Mouse (Mus musculus) midbrain, postnatal 0 days (tissue): ENCODE results near the gene Igfbp1. TPM values are rescaled to one million over a fixed set of nuclear protein-coding genes. Genes with fewer than 3 reads are reported as not detected.

Experiments used
- ATAC-seq: fragments of 200-750 bp; cut with Nextera tagmentation; 2 replicates; pipeline ENCODE4 v1.8.0; 2017; ENCODE audit warnings: moderate number of reproducible peaks, mild to moderate bottlenecking, moderate TSS enrichment, moderate library complexity; ENCODE audit not compliant: low FRiP score
- DNase-seq: peaks from one replicate; pipeline ENCODE4 v3.0.0-alpha.2; 2015; ENCODE audit warnings: low spot score
- H3K27ac ChIP-seq: fragments of 300-500 bp; sonication (generic); 2 replicates; pipeline ENCODE4 v1.5.1; 2014; ENCODE audit warnings: low read depth, mild to moderate bottlenecking, low read length, mixed read lengths
- H3K27me3 ChIP-seq: fragments of 300-500 bp; sonication (generic); 2 replicates; pipeline ENCODE4 v1.6.1; 2014; ENCODE audit warnings: low read length, control low read depth, mixed read lengths; ENCODE audit not compliant: insufficient read depth
- H3K36me3 ChIP-seq: fragments of 300-500 bp; sonication (generic); 2 replicates; pipeline ENCODE4 v1.6.1; 2014; ENCODE audit warnings: low read length, control low read depth, mixed read lengths; ENCODE audit not compliant: insufficient read depth
- H3K4me1 ChIP-seq: fragments of 300-500 bp; sonication (generic); 2 replicates; pipeline ENCODE4 v1.6.1; 2014; ENCODE audit warnings: mild to moderate bottlenecking, control low read depth, antibody characterized with exemption, low read length, mixed read lengths; ENCODE audit not compliant: insufficient read depth
- H3K4me2 ChIP-seq: fragments of 300-500 bp; sonication (generic); 2 replicates; pipeline ENCODE4 v1.6.1; 2014; ENCODE audit warnings: low read depth, mild to moderate bottlenecking, low read length, mixed read lengths; ENCODE audit not compliant: poor library complexity, severe bottlenecking
- H3K4me3 ChIP-seq: fragments of 300-500 bp; sonication (generic); 2 replicates; pipeline ENCODE4 v1.5.1; 2014; ENCODE audit warnings: low read depth, mild to moderate bottlenecking, low read length, moderate library complexity
- H3K9ac ChIP-seq: fragments of 300-500 bp; sonication (generic); replicated peaks from 2 replicates; pipeline ENCODE4 v1.6.1; 2014; ENCODE audit warnings: mild to moderate bottlenecking, low read length, moderate library complexity, mixed read lengths; ENCODE audit not compliant: poor library complexity, severe bottlenecking
- H3K9me3 ChIP-seq: fragments of 300-500 bp; sonication (generic); 2 replicates; pipeline ENCODE4 v1.6.1; 2016; ENCODE audit warnings: low read length, control low read depth
- CTCF ChIP-seq: IDR thresholded peaks from 2 replicates; pipeline ENCODE4 v1.5.1; 2016; ENCODE audit warnings: antibody characterized with exemption, mild to moderate bottlenecking
- WGBS: fragments of 180-500 bp; shearing (Covaris S2); extraction: QIAGEN DNeasy Blood & Tissue Kit; methylation state at CpG from one replicate; pipeline ENCODE4 v1.1.7; 2014; 5-methylcytosine and 5-hydroxymethylcytosine counted together
- polyA plus RNA-seq: library from polyadenylated mRNA; unstranded; fragments of >200 nt; fragmentation: Nextera tagmentation; extraction: Ambion mirVana; gene quantifications from 2 replicates; pipeline ENCODE4 v1.2.1, GENCODE M21; 2015
- total RNA-seq: library from RNA; depleted of rRNA; stranded (reverse); fragments of >200 nt; gene quantifications from 2 replicates; pipeline ENCODE4 v1.2.3, GENCODE M21; 2014

The Igfbp1 gene
- total and polyA plus RNA-seq, 2 experiments from 2014 or later = not detected

- Histone ChIP-seq H3K4me2 (no peak overlapping the region), H3K27ac (no peak overlapping the region), H3K9ac (no peak overlapping the region), H3K4me1 (no peaks in the 10 kb centered on the region; the same call in 1 of the 2 replicates), H3K4me3 (no peak overlapping the region), H3K27me3 (peaks cover 4% of the 10 kb centered on the region; the same call in 1 of the 2 replicates), H3K9me3 (no peaks in the 10 kb centered on the region), H3K36me3 (no peaks in the 10 kb centered on the region)
- TF ChIP-seq CTCF = no peak
- ATAC-seq (no peak), DNase-seq (no peak)
- WGBS = 87% methylated on average over 19 of the region's 19 CpGs
Measured at GRCm38 (mm10) chr11:7198006-7198405, 424 bp downstream of the Igfbp1 start.

DNA sequence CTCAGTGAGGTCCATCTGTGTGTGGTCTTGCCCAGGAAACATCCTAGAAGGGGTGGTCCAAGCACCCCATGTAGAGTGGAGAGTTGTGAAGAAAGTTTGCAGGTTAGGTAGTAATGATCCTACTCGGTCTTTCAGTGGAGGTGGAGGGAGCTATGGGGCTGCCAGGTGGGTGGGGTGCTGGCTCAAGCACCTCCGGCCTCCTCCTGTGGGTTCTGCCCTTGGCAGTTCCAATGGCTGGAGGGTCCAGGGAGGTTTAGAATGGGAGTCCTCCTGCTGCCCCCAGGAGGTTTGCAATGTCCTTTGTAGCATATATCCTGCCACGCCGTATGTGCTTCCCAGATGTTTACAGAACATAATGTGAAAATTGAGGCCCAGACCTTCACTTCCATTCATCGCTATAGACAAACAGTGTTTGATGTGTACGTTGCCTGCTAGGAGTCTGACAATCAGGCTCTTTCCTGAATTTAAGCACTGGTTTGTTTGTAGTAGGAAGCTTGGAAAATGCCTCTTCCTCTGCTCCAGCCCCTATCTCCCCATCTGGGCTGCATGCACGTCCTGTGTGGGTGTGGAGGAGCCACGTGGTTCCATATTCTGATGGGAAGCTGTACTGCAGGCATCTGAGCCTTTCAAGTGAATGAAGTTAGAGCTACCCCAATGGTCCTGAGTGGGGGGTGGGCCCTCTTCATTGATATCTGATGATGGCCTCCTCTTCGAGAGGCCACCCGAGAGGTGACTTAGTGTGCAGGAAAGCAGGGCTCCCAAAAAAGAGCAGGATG is 1.1 kb downstream of the Igfbp1 start:
- DNase-seq (no peak), ATAC-seq (no peak)
- H3K4me3 ChIP-seq = no peak overlapping the region
- H3K36me3 ChIP-seq = no peaks in the 10 kb centered on the region
- no peaks in the 10 kb centered on the region; the same call in 1 of the 2 replicates for H3K4me1 ChIP-seq
- H3K9ac ChIP-seq = no peak overlapping the region
- no peak overlapping the region for H3K27ac ChIP-seq
- peaks cover 4% of the 10 kb centered on the region; the same call in 1 of the 2 replicates for H3K27me3 ChIP-seq
- H3K9me3 ChIP-seq = no peaks in the 10 kb centered on the region
- TF ChIP-seq CTCF = no peak
- H3K4me2 ChIP-seq = no peak overlapping the region
- WGBS = 85% methylated on average over 10 of the region's 10 CpGs

DNA sequence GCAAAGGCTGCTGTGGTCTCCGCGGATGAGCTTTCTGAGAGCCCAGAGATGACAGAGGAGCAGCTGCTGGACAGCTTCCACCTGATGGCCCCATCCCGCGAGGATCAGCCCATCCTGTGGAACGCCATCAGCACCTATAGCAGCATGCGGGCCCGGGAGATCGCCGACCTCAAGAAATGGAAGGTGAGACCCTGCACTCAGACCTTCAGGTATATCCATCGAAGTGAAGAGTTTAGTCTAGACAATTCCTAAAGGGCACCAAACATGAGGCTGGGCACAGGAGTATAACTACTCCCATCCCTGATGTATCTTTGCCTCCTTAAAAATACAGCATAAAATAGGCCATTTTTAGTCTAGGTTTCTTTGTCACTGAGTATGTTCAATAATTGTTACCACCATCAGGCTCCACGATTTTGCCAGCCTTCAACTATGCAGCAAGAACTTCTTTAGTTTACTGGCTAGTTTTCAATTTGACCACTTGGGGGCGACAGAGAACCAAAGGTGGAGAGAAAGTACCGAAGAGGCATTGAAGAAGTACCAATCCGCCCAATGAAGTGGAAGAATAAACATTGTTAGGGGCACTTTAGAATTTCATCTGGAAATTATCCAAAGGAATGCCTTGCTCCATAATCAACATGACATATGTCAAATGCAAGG is 2.3 kb downstream of the Igfbp1 start:
- Histone ChIP-seq H3K4me2 (no peak overlapping the region), H3K4me1 (no peaks in the 10 kb centered on the region; the same call in 1 of the 2 replicates), H3K27ac (no peak overlapping the region), H3K9ac (no peak overlapping the region), H3K9me3 (no peaks in the 10 kb centered on the region), H3K36me3 (no peaks in the 10 kb centered on the region), H3K27me3 (peaks cover 4% of the 10 kb centered on the region; the same call in 1 of the 2 replicates), H3K4me3 (no peak overlapping the region)
- DNase-seq = peak; percentile 84
- WGBS = 58% methylated on average over 14 of the region's 14 CpGs
- no peak for ATAC-seq
- peak; percentile 90 for TF ChIP-seq CTCF

DNA sequence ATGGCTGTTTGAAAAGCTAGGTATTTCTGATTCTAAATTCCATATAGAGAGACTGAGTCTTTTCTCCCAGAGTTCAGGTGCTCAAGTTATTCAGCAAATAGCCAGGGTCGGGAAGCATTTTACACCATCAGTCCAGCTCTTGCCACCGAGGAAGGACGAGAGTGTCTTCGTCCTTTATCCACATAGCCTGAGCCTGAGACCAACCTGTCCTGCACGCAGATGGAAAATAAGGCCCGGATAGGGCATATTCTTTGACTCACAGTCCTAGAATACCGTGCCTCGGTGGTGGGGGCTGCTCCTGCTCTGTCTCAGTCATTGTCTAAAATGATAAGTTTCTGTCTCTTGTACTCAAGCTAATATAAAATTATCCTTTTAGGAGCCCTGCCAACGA is 2.8 kb downstream of the Igfbp1 start:
- H3K4me2 ChIP-seq = no peak overlapping the region
- no peaks in the 10 kb centered on the region for H3K36me3 ChIP-seq
- no peak overlapping the region for H3K9ac ChIP-seq
- ATAC-seq (no peak), DNase-seq (no peak)
- no peak overlapping the region for H3K27ac ChIP-seq
- H3K9me3 ChIP-seq = no peaks in the 10 kb centered on the region
- no peak overlapping the region for H3K4me3 ChIP-seq
- peaks cover 4% of the 10 kb centered on the region; the same call in 1 of the 2 replicates for H3K27me3 ChIP-seq
- no peaks in the 10 kb centered on the region; the same call in 1 of the 2 replicates for H3K4me1 ChIP-seq
- no peak for TF ChIP-seq CTCF
- 83% methylated on average over 9 of the region's 9 CpGs for WGBS

DNA sequence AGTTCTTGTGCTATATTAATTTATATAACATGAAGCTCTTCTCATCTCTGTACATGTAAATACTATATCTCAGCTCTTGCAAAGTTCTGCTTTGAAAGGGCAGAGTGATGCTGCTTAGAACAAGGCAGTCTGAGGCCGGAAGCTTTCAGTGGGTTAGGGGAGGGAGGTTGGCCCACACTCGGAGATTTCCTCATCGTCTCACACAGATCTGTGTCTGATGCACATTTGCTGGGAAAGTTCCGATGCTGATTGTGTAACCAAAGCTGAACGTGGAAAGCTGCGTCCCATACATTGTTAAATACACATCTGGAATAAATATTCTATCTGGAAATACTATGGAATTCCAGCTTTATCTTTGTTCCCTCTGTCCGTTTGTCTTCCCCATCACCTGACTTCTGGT is 4.6 kb downstream of the Igfbp1 start:
- Histone ChIP-seq H3K27ac (no peak overlapping the region), H3K4me1 (no peaks in the 10 kb centered on the region; the same call in 1 of the 2 replicates), H3K4me2 (no peak overlapping the region), H3K36me3 (no peaks in the 10 kb centered on the region), H3K9me3 (no peaks in the 10 kb centered on the region), H3K27me3 (peaks cover 4% of the 10 kb centered on the region; the same call in 1 of the 2 replicates), H3K9ac (no peak overlapping the region), H3K4me3 (no peak overlapping the region)
- ATAC-seq (no peak), DNase-seq (no peak)
- no peak for TF ChIP-seq CTCF
- WGBS = 86% methylated on average over 7 of the region's 7 CpGs

DNA sequence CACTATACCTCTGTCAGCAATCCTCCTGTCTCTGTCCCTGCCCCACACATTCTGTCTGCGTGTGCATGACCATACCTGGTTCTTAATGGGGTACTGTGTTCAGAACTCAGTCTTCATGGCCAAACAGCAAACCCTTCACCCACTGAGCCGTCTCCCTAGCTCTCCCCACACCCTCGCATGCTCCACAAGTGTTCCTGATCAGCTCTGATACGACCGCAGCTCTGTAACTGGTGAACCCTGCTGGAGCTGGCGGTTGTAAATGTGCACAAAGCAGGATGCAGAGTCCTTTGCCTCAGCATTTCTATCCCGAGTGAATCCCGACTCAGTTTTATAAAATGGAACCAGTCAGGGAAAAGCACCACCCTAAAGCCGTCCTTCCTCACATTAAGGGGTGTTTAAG is 6.3 kb downstream of the Igfbp1 start:
- Histone ChIP-seq H3K27me3 (no peaks in the 10 kb centered on the region), H3K4me1 (no peaks in the 10 kb centered on the region), H3K4me3 (no peak overlapping the region), H3K9me3 (no peaks in the 10 kb centered on the region), H3K4me2 (no peak overlapping the region), H3K36me3 (no peaks in the 10 kb centered on the region; the same call in 1 of the 2 replicates), H3K27ac (no peak overlapping the region), H3K9ac (no peak overlapping the region)
- WGBS = 94% methylated on average over 9 of the region's 9 CpGs
- DNase-seq (no peak), ATAC-seq (no peak)
- no peak for TF ChIP-seq CTCF
